Mouse (Mus musculus) adrenal gland, adult 8-10 months (tissue): ENCODE measurements around the gene Ssbp2. TPM values are rescaled to one million over a fixed set of nuclear protein-coding genes. Genes with fewer than 3 reads are reported as not detected.

Experiments used
- DNase-seq: peaks from one replicate; pipeline ENCODE4 v3.0.0; 2022
- total RNA-seq, 4 experiments: library from RNA; stranded (reverse); gene quantifications; 2 replicates each; pipeline ENCODE4 v1.2.4; 2022

Gene Ssbp2
- total RNA-seq, 4 experiments from 2014 or later = 21.7 to 45.1 (median 30.5) TPM

DNA sequence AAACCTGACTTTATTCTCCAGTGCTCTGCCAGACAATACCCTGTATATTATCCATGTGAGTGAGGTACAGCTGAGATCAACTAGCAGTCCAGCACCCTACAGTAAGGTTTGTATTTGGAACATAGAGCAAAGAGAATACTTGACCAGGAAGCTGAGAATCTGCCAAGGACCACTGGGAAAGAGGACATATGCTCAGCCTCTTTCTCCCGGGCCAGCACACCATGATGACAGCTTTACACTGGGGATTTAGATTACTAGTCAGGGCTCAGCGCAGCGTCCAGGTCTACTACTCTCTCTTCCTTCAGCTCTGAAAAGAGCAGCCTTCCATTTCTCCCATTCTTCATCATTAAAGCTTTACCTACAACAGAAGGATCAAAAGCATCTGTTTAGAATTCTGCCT, 76.6 kb downstream of the Ssbp2 start:
- no peak for DNase-seq

DNA sequence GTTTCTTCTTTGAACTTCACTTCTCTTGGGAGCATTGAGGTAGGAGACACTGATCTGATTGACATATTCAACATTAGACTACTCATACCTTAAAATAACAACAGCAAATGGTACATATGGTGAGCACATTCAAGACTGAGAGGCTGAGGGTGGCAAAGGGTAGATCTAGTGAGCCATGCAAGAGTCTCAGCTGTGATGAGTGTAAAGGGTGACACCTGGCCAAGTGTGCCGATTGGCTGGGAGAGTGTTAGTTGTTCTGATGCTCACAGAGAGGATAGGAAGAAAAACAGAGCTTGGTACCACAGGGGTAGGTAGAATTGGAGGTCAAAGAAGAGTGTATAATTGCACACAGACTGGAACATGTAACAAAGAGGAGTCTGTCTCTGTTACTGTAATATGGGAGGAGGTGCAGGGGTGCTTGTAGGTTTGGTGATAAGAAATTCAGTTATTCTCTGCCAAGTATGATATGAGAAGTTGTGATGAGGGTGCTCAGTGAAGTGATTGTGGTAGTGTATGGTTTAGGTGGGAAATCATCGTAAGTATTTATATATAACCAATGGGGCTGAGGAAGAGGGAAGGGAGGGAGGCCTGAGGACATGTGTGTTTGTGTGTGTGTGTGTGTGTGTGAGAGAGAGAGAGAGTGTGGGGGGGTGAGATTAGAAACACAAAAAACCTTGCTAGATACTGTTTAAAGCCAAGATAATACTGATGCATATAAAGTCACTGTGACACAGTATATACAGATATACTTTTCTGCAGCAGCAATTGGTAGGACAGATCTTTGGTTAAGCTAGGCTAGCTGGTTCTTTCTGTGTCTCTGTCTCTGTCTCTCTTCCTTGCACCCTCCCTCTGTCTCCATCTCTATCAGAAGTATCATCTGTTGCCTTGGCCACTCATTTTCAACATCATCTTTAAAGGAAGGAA, 80.3 kb downstream of the Ssbp2 start:
- DNase-seq = no peak

DNA sequence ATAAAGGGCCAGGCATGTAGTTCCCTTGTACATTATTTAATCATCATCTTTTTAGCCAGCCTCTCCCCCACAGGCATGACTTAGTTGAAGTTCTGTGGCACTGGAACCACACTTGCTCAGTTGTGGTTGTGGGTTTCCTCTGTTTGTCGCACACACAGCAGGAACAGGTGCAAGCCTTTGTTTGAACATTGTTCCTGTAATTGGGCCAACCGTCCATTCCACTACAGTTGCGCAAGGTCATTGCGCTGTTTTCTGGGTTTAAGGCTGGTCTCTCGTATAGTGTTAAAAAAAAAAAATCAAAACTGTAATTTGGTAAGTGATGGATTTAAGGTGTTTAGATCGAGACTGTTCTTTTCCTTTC, 81.0 kb downstream of the Ssbp2 start:
- no peak for DNase-seq

DNA sequence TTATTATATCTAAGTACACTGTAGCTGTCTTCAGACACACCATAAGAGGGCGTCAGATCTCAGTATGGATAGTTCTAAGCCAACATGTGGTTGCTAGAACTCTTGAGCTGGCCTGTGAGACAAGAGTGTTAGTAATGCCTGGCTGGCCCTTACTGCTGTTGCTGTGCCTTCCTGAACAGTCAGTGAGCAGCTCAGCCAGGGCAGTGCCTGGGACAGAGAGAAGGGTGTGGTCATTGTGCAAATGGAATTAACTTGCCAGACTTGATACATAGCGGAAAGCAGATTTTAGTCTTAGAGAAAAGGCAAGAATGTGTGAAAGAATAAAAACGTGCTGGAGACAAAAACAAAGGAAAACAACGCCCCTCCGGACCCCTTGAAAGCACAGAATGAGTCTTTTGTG, 83.5 kb downstream of the Ssbp2 start:
- DNase-seq = no peak

DNA sequence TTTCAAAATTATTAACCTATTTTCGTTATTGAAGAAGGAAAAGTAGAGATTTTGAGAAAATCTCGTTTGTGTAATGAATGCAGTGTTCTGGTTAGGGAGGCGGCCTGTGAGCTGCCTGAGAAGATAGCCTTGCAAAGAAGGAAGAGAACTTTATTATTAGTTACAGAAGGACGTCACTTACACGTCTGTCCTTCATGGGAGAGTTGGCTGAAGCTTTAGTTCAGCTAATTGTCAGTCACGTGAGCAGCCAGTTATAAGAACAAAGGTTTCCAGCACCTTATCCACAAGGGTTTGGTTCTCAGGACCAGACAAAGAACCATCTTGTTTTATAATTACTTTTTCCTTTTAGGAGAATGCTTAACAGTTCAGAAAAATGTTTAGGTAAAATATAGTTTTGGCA, 104.0 kb downstream of the Ssbp2 start:
- DNase-seq = no peak

DNA sequence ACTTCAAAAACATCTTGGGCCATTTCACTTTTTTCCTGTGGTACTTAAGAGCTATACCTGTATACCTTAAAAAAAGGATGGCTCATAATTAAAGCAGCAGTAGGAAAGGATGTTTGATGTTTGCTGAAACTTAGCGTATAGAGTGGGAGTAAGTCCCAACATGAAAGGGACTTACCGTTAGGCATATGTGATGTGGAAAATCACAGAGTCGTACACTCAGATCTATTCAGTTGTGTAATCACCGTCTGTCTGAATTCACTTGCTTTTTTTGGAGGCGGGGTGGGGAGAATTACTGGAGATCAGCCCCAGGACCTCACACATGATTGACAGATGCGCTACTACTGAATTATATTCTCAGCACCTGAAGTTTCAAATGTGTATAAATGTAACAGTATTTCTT, 104.7 kb downstream of the Ssbp2 start:
- DNase-seq = no peak

DNA sequence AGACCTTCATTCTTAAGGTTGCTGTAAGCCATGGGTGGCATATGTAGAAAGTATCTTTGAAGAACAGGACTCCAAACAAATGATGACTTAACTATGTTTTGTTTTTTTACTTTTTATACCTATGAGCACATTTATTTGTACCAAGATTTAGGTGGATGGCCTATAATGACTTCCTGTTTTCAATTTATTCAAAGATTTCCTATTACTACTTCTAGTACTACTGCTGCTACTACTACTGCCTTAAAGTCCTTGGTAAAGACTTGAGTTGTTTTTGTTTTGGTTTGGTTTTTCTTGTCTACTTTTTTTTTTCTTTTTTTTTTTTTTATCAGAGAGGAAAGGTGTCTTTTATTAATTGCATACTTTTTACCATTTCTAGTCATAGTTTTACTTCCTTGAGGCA, 121.4 kb downstream of the Ssbp2 start:
- DNase-seq = no peak

DNA sequence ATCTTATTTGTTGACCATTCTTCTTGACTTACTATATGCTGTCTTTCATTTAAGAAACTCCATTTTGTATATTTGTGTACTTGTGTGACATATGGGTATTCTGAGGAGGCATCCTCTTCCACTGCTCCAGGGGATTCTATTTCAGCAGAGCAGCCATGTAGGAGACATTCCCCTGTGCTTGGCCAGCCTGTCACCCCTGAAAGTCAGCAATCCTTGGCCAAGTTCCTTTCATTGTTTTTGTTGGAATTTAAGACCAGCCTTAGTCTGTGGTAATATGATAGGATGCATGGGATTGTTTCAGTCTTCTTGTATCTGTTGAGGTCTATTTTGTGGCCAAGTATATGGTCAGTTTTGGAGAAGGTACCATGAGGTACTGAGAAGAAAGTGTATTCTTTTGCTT, 122.1 kb downstream of the Ssbp2 start:
- DNase-seq = no peak

DNA sequence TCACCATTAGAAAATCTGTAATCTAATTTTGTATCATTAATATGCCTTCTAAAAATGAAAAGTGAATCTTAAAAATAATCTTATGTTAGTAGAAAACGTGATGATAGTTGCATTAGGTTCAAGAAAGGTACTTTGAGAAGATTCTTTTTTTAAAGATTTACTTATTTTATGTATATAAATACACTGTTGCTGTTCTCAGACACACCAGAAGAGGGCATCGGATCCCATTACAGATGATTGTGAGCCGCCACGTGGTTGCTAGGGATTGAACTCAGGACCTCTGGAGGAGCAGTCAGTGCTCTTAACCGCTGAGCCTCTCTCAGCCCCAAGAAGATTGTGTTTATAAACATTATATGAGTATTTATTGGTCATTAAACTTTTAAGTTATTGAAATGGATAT, 126.3 kb downstream of the Ssbp2 start:
- DNase-seq = no peak

DNA sequence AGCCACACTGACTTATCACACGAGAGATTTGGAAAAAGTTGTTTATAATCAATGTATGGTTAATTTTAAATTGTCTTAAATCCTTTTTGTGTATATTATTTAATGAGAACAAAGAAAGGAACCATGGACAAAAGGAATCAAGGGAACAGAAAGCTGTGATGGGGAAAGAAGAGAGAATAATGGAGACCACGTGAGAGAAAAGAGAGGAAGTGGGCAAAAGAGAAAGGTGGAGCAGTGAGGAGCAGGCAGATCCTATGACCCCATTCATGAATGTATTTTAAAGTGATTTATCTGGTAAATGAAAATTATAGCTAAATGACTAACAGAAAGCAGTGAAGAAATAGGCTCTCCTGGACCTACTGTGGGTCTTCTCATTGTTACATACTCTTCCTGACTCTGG, 128.4 kb downstream of the Ssbp2 start:
- no peak for DNase-seq

DNA sequence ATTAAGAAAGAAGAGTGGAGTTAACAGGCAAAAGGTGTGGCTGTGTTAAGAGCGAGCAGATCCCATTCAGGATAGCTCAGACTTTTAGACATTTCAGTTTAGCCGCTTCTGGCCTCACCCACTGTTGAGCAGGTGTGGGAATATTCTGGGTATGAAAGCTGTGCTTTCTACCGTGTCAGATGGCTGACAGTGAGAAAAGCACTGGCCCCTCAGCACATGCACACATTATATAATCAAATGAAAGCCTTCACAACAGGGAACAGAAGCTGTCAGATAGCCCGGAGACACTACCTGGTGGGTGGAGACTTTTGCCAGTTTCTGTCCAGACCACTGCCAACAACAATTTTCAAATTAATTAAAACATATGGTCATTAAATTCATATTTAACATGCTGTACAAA, 131.8 kb downstream of the Ssbp2 start:
- DNase-seq = no peak

DNA sequence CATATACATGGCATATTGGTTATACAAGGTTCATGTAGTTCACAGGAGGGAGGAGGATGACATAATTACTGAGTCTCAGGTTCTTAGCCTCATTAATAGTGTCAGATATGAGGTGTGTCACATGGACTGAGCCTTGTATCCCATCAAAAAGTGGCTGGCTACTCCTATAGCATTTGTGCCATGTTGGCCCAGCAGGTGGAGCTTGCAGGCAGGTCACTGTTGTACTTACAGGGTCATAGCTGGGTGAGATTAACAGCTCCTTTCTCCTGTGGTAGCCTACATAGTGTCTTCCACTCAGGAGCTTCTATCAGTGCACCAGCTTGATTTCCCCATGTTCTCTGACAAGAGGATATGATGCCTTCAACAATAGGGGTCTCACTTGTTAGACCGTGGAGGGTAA, 135.2 kb downstream of the Ssbp2 start:
- DNase-seq = no peak

DNA sequence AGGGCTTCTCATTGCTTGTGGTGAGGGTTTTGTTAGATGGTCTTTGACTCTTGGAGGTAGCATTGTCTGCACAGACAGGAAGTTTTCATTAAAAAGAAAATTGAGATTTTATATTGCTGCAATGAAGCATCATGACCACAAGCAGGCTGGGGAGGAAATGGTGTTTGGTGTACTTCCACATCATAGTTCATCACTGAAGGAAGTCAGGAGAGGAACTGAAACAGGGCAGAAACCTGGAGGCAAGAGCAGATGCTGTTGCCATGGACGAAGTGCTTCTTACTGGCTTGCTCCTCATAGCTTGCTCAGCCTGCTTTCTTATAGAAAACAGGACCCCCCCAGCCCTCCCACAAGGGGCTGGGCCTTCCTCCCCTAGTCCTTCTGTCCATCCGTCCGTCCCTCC, 139.5 kb downstream of the Ssbp2 start:
- DNase-seq = no peak

DNA sequence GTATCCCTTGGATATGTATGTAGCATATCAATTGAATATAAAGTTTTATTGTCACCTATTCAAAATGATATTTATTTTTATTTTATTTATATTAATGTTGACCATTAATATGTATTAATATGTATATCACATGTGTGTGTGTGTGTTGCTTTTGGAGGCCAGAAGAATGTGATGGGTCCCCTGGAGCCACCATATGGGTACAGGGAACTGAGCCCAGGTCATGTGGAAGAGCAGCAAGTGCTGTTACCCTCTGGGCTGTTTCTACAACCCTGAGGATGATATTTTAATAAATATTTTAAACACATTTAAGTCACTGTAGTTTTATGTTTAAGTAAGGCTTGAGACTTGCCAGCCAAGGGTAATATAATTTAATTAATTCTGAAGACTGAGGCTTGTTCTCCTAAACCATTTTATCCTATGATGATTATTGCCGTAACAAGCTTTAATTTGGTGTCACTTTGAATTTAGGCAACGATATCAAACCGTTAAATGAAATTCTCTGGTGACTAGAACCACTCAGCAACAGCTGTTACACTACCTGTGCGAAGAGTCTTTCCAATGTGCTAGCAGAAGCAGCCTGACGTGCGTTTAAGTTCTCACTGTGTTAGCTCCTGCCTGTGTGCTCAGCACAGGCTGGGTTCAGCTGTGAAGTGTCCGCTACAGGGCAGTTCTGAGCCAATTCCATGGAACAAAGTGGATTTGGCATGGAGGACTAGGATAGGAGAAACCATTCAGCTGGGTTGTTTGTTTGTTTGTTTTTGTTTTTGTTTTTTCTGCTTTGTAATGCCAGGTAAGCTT, 145.2 kb downstream of the Ssbp2 start:
- DNase-seq = no peak

DNA sequence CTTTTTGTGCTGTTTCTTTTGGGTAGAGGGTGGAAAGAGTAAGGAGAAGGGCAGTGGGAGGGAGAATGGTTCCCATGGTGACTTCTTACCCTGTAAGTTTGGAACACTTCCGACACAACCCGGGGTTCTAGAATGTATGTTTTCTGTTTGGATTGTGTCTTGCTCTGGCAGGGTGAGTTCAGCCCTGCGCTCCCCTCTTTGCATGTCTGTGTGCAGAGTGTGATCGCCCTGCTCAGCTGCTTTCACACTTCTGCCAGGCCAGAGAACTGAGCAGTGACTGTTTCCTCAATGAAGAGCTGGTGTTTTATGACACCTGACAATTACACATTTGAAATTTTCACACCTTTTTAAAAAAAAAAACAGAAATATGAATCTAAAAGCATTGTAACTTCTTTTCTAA, 150.5 kb downstream of the Ssbp2 start:
- DNase-seq = no peak

DNA sequence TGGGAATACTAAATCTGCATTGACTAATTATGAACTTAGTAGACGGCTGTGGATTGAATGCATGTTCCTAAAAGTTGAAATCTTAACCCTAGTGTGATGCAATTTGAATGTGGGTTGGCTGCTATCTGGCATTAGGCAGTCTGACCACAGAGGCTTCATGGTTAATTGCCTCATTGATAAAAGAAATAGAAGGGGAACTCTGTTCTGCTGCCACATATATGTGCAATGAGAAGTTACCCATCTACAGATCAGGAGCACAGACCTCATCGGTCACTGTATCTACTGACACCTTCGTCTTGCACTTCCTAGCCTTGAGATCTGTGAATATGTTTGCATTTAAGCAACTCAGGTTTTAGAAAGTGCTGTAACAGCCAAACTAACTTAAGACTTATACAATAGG, 151.8 kb downstream of the Ssbp2 start:
- no peak for DNase-seq

DNA sequence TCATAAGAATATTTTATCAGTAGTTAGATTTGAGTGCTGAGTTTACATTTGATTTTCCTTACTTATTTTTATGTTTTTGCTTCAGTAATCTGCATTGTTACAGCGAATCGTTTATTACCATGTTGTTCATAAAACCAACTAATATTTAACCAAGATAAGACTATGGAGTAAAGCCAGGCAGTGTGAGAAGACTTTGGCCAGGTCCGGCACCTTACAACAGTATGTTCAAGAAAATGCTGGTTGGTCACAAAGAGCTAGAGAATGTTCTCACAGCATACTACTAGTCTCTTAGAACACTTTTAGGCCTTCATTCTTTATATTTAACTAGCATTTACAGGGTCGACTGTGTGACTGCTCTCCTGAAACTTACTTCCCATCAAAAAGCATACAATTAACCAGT, 152.5 kb downstream of the Ssbp2 start:
- no peak for DNase-seq

DNA sequence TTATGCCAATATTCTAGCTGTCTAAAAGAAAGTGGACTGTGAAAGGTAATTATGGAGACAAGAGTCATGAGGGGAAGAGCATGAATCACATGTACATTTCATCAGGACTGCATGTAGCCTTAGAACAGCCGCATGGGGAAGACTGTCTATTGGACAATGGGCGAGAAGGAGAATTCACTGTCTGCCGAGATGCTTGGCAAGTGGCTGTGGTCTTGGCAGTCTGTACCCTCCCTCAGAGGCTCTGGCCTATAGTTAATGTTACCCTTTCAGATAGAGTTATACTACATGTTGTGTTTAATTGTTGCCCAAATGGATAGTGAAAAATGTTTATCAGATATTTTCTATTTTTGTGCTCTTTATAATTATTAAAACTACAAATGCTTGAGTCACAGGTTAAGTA, 156.0 kb downstream of the Ssbp2 start:
- DNase-seq = no peak

DNA sequence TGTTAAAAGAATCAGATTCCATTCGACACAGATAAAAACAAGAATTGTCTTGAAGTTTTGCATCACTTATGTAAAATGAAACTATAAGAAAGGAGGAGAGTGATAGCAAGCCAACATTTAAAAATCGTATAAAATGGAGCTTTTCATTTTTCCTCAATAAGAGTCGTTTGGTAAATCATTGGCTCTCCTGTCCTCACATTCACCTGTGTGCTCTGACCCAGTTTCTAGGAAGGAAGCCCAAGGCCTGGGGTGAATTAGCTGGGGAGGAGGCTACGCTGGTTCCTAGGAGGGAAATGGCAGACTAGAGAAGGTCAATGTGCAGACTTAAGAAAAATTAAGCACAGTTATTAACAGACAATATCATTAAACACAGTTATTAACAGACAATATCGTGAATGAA, 156.8 kb downstream of the Ssbp2 start:
- DNase-seq = no peak

DNA sequence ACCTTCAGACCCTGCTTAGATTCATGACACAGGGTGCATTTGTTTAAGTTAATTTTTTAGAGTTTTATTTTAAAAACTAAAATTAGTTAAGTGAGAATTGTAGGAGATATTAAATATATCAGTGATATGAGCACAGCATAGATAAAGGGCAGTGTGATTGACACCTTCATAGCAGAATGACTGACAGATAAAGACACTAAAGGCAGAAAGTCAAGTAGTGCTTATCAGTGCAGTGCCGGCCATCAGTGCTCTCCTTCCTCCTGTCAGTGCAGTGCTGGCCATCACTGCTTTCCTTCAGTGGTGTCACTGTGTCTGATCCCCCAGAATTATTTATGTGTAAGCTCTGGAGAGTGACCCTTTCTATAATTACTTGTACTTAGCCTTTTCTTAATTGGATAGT, 159.3 kb downstream of the Ssbp2 start:
- no peak for DNase-seq

DNA sequence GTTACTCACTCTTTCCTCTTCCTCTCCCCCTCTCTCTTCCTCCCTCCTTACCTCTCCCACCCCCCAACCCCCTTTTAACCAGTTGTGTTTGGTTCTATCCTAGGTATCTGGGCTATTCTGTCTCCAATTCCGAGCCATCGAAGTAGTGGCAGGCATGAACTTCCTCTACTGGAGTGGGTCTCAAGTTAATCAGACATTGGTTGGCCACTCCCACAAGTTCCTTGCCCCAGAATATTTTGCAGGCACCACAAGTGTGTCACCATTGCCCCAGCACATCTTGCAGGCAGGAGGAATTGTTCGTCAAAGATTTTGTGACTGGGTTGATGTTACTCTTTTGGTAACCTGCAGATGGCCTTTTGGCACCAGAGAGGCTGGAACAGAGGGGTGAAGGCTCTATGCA, 160.5 kb downstream of the Ssbp2 start:
- DNase-seq = no peak

DNA sequence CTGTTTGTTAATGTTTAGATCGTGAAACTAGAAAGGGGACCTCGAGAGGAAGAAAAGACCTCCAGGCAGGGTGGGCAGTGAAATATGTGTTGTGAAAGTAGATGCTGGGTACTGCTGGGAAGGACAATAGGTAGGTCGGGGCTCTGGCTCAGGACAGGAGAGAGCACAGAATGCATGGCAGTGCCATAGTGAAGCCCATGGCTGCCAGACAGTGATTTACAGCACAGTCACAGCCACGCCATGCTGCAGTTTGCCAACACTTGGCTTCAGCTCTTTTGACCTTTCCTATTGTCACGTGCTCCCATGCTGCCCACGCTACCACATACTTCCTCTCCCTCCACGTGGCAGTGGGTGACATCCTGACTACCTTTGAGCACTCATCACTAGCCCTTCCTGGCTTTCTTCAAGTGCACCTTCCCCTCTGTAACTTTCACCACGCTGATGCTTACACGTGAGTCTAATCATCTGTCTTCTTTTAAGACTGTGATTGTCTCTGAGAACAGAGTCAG, 171.3 kb downstream of the Ssbp2 start:
- no peak for DNase-seq

DNA sequence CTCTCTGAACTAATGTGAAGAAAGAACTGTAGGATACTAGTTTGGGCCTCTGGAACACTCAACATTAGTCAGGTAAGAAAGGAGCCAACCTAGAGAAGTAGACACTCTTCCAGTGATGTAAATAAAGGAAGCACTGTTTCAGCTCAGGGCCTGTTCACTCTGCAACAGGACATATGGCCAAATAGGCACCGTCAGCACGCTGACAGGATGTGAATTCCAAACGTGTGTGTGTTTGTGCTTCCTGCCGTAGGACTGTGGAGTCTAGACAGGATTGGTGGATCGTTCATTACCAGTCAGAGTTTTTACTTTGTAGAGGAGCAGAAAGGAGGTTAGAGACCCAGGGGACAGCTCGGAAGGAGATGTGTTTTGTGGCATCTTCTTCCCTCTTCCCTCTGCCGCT, 174.0 kb downstream of the Ssbp2 start:
- no peak for DNase-seq

DNA sequence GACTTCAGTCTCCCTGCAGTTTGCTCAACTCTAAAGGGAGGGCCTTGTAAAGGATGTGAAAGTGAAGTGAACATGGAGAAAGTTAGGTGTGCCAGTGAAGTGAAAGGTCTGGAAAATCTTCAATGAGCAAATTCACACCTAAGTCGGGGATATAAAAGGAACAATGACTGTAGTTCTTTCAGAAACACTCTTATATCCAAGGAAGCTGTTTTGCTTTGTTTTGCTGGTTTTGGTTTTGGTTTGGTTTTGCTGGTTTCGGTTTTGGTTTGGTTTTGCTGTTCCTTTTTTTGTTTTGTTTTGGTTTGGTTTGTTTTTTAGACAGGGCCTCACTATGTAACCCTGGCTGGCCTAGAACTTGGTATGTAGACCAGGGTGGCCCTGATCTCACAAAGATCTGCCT, 175.9 kb downstream of the Ssbp2 start:
- no peak for DNase-seq
